Mouse (Mus musculus): ENCODE measurements around the gene Gtf2ird1. TPM values are rescaled to one million over a fixed set of nuclear protein-coding genes. Genes with fewer than 3 reads are reported as not detected.
A peak's percentile ranks its signal among the peaks of the same experiment; 100 is the strongest.

Gene Gtf2ird1
- 48.2 and 50.7 TPM in 2 replicates for polyA plus RNA-seq (2015; fragmentation: Nextera tagmentation; extraction: Ambion mirVana)

- H3K4me1 ChIP-seq (ENCODE audit: control insufficient read depth, insufficient read depth, low read length) = peaks cover 18% of the 10 kb centered on the region
- H3K27me3 ChIP-seq (ENCODE audit: control insufficient read depth, insufficient read depth, low read length) = no peaks in the 10 kb centered on the region
- peak; percentile 78 for ATAC-seq (replicated peaks; ENCODE audit: extremely low read depth, insufficient read depth, low FRiP score)
- peak within 1 kb of the TSS; percentile 93 for H3K9ac ChIP-seq (ENCODE audit: low read length)
- H3K9me3 ChIP-seq (replicated peaks; ENCODE audit: control insufficient read depth, low read length) = no peaks in the 10 kb centered on the region
- H3K4me2 ChIP-seq (ENCODE audit: low read depth, low read length) = peak within 1 kb of the TSS; percentile 91
- WGBS = under 1% methylated on average over 43 of the region's 44 CpGs
- H3K36me3 ChIP-seq (ENCODE audit: control insufficient read depth, insufficient read depth) = peaks cover 8% of the 10 kb centered on the region
- peak within 1 kb of the TSS; percentile 86 for H3K4me3 ChIP-seq (ENCODE audit: low read length)
- peak within 1 kb of the TSS; percentile 88 for H3K27ac ChIP-seq (ENCODE audit: low read length)
Observed at GRCm38 (mm10) chr5:134456503-134456962, at the start of gene Gtf2ird1. Gtf2ird1 (minus strand) TSS chr5:134456716.

GRCm38 (mm10) chr5:134505810-134506292 is 49.3 kb upstream of the Gtf2ird1 start:
- H3K4me1 ChIP-seq (ENCODE audit: control insufficient read depth, insufficient read depth, low read length) = no peaks in the 10 kb centered on the region
- no peak for ATAC-seq (replicated peaks; ENCODE audit: extremely low read depth, insufficient read depth, low FRiP score)
- 72% methylated on average over 9 of the region's 9 CpGs for WGBS
- H3K4me2 ChIP-seq (ENCODE audit: low read depth, low read length) = no peak overlapping the region
- H3K9me3 ChIP-seq (replicated peaks; ENCODE audit: control insufficient read depth, low read length) = no peaks in the 10 kb centered on the region
- peaks cover 9% of the 10 kb centered on the region for H3K36me3 ChIP-seq (ENCODE audit: control insufficient read depth, insufficient read depth)
- no peak overlapping the region for H3K27ac ChIP-seq (ENCODE audit: low read length)
- no peaks in the 10 kb centered on the region for H3K27me3 ChIP-seq (ENCODE audit: control insufficient read depth, insufficient read depth, low read length)
- H3K4me3 ChIP-seq (ENCODE audit: low read length) = no peak overlapping the region
- H3K9ac ChIP-seq (ENCODE audit: low read length) = no peak overlapping the region

- 92% methylated on average over 18 of the region's 18 CpGs for WGBS
- no peak overlapping the region for H3K27ac ChIP-seq (ENCODE audit: low read length)
- no peaks in the 10 kb centered on the region for H3K9me3 ChIP-seq (replicated peaks; ENCODE audit: control insufficient read depth, low read length)
- H3K36me3 ChIP-seq (ENCODE audit: control insufficient read depth, insufficient read depth) = peaks cover 2% of the 10 kb centered on the region
- no peak overlapping the region for H3K4me3 ChIP-seq (ENCODE audit: low read length)
- H3K9ac ChIP-seq (ENCODE audit: low read length) = no peak overlapping the region
- no peaks in the 10 kb centered on the region for H3K4me1 ChIP-seq (ENCODE audit: control insufficient read depth, insufficient read depth, low read length)
- no peak overlapping the region for H3K4me2 ChIP-seq (ENCODE audit: low read depth, low read length)
- H3K27me3 ChIP-seq (ENCODE audit: control insufficient read depth, insufficient read depth, low read length) = no peaks in the 10 kb centered on the region
- ATAC-seq (replicated peaks; ENCODE audit: extremely low read depth, insufficient read depth, low FRiP score) = no peak
Observed at GRCm38 (mm10) chr5:134502591-134502990, 46.1 kb upstream of the Gtf2ird1 start.

GRCm38 (mm10) chr5:134501453-134501852 is 44.9 kb upstream of the Gtf2ird1 start:
- no peaks in the 10 kb centered on the region for H3K9me3 ChIP-seq (replicated peaks; ENCODE audit: control insufficient read depth, low read length)
- no peak overlapping the region for H3K27ac ChIP-seq (ENCODE audit: low read length)
- WGBS = 81% methylated on average over 9 of the region's 9 CpGs
- no peak for ATAC-seq (replicated peaks; ENCODE audit: extremely low read depth, insufficient read depth, low FRiP score)
- peaks cover 2% of the 10 kb centered on the region for H3K36me3 ChIP-seq (ENCODE audit: control insufficient read depth, insufficient read depth)
- H3K4me1 ChIP-seq (ENCODE audit: control insufficient read depth, insufficient read depth, low read length) = no peaks in the 10 kb centered on the region
- H3K4me2 ChIP-seq (ENCODE audit: low read depth, low read length) = no peak overlapping the region
- no peak overlapping the region for H3K9ac ChIP-seq (ENCODE audit: low read length)
- H3K27me3 ChIP-seq (ENCODE audit: control insufficient read depth, insufficient read depth, low read length) = no peaks in the 10 kb centered on the region
- H3K4me3 ChIP-seq (ENCODE audit: low read length) = no peak overlapping the region

- 90% methylated on average over 3 of the region's 3 CpGs for WGBS
- Histone ChIP-seq H3K27me3 (ENCODE audit: control insufficient read depth, insufficient read depth, low read length) (no peaks in the 10 kb centered on the region), H3K27ac (ENCODE audit: low read length) (no peak overlapping the region), H3K9me3 (replicated peaks; ENCODE audit: control insufficient read depth, low read length) (no peaks in the 10 kb centered on the region), H3K9ac (ENCODE audit: low read length) (no peak overlapping the region), H3K4me3 (ENCODE audit: low read length) (no peak overlapping the region), H3K4me1 (ENCODE audit: control insufficient read depth, insufficient read depth, low read length) (no peaks in the 10 kb centered on the region), H3K4me2 (ENCODE audit: low read depth, low read length) (no peak overlapping the region), H3K36me3 (ENCODE audit: control insufficient read depth, insufficient read depth) (peaks cover 2% of the 10 kb centered on the region)
- no peak for ATAC-seq (replicated peaks; ENCODE audit: extremely low read depth, insufficient read depth, low FRiP score)
Observed at GRCm38 (mm10) chr5:134500681-134501080, 44.2 kb upstream of the Gtf2ird1 start.

- Histone ChIP-seq H3K4me1 (ENCODE audit: control insufficient read depth, insufficient read depth, low read length) (no peaks in the 10 kb centered on the region), H3K36me3 (ENCODE audit: control insufficient read depth, insufficient read depth) (peaks cover 2% of the 10 kb centered on the region), H3K9ac (ENCODE audit: low read length) (no peak overlapping the region), H3K4me3 (ENCODE audit: low read length) (no peak overlapping the region), H3K4me2 (ENCODE audit: low read depth, low read length) (no peak overlapping the region), H3K27me3 (ENCODE audit: control insufficient read depth, insufficient read depth, low read length) (no peaks in the 10 kb centered on the region), H3K9me3 (replicated peaks; ENCODE audit: control insufficient read depth, low read length) (no peaks in the 10 kb centered on the region), H3K27ac (ENCODE audit: low read length) (no peak overlapping the region)
- ATAC-seq (replicated peaks; ENCODE audit: extremely low read depth, insufficient read depth, low FRiP score) = no peak
- 69% methylated on average over 4 of the region's 4 CpGs for WGBS
Observed at GRCm38 (mm10) chr5:134500062-134500461, 43.5 kb upstream of the Gtf2ird1 start.

- Histone ChIP-seq H3K4me1 (ENCODE audit: control insufficient read depth, insufficient read depth, low read length) (no peaks in the 10 kb centered on the region; the same call in 1 of the 2 replicates), H3K36me3 (ENCODE audit: control insufficient read depth, insufficient read depth) (peaks cover 2% of the 10 kb centered on the region), H3K9ac (ENCODE audit: low read length) (no peak overlapping the region), H3K4me2 (ENCODE audit: low read depth, low read length) (no peak overlapping the region), H3K4me3 (ENCODE audit: low read length) (no peak overlapping the region), H3K27ac (ENCODE audit: low read length) (no peak overlapping the region), H3K27me3 (ENCODE audit: control insufficient read depth, insufficient read depth, low read length) (no peaks in the 10 kb centered on the region), H3K9me3 (replicated peaks; ENCODE audit: control insufficient read depth, low read length) (no peaks in the 10 kb centered on the region)
- no peak for ATAC-seq (replicated peaks; ENCODE audit: extremely low read depth, insufficient read depth, low FRiP score)
- WGBS = 94% methylated on average over 5 of the region's 5 CpGs
Observed at GRCm38 (mm10) chr5:134497026-134497425, 40.5 kb upstream of the Gtf2ird1 start.

- Histone ChIP-seq H3K9ac (ENCODE audit: low read length) (no peak overlapping the region), H3K4me3 (ENCODE audit: low read length) (no peak overlapping the region), H3K36me3 (ENCODE audit: control insufficient read depth, insufficient read depth) (peaks cover 2% of the 10 kb centered on the region), H3K4me2 (ENCODE audit: low read depth, low read length) (no peak overlapping the region), H3K9me3 (replicated peaks; ENCODE audit: control insufficient read depth, low read length) (no peaks in the 10 kb centered on the region), H3K4me1 (ENCODE audit: control insufficient read depth, insufficient read depth, low read length) (no peaks in the 10 kb centered on the region; the same call in 1 of the 2 replicates), H3K27ac (ENCODE audit: low read length) (no peak overlapping the region), H3K27me3 (ENCODE audit: control insufficient read depth, insufficient read depth, low read length) (no peaks in the 10 kb centered on the region)
- 70% methylated on average over 4 of the region's 4 CpGs for WGBS
- no peak for ATAC-seq (replicated peaks; ENCODE audit: extremely low read depth, insufficient read depth, low FRiP score)
Observed at GRCm38 (mm10) chr5:134495796-134496195, 39.3 kb upstream of the Gtf2ird1 start.

GRCm38 (mm10) chr5:134494142-134494541 is 37.6 kb upstream of the Gtf2ird1 start:
- Histone ChIP-seq H3K36me3 (ENCODE audit: control insufficient read depth, insufficient read depth) (no peaks in the 10 kb centered on the region; the same call in none of the 2 replicates), H3K27ac (ENCODE audit: low read length) (no peak overlapping the region), H3K4me3 (ENCODE audit: low read length) (no peak overlapping the region), H3K4me1 (ENCODE audit: control insufficient read depth, insufficient read depth, low read length) (peaks cover 2% of the 10 kb centered on the region; the same call in 1 of the 2 replicates), H3K4me2 (ENCODE audit: low read depth, low read length) (no peak overlapping the region), H3K9ac (ENCODE audit: low read length) (no peak overlapping the region), H3K9me3 (replicated peaks; ENCODE audit: control insufficient read depth, low read length) (no peaks in the 10 kb centered on the region), H3K27me3 (ENCODE audit: control insufficient read depth, insufficient read depth, low read length) (no peaks in the 10 kb centered on the region)
- WGBS = 50% methylated on average over 11 of the region's 11 CpGs
- peak; percentile 54; the same call in 1 of the 2 replicates for ATAC-seq (replicated peaks; ENCODE audit: extremely low read depth, insufficient read depth, low FRiP score)

Data from heart, embryonic 16.5 days (tissue).